Mouse (Mus musculus) right cerebral cortex, postnatal 36 days (tissue): ENCODE results near the gene Gm20696.
A peak's percentile ranks its signal among the peaks of the same experiment; 100 is the strongest.

Experiments used
- DNase-seq, 2 experiments: peaks; one replicate each; pipeline ENCODE4 v3.0.0; 2022; ENCODE audit warnings: low spot score in 2 of 2, mixed read lengths in 1 of 2

Gm20696 gene

DNA sequence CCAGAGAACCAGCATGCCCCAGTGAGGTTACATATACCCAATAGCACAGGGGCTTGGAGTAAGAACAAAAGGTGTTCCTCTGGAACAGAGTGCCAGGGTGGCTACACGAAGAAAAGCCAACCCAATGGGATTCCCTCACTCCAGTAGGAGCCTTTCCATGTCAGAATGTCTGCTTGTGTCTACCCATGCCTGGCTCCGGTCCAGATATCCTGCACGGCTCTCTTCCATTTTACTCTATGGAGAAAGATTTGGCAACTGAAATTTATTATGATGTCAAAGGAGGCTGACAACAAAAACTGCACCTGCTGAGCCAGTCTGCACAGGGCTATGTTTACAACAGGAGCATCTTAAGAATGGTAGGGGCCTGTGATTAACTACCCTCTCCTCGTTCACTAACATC lies 377.4 kb downstream of the Gm20696 start:
- no peak for DNase-seq

DNA sequence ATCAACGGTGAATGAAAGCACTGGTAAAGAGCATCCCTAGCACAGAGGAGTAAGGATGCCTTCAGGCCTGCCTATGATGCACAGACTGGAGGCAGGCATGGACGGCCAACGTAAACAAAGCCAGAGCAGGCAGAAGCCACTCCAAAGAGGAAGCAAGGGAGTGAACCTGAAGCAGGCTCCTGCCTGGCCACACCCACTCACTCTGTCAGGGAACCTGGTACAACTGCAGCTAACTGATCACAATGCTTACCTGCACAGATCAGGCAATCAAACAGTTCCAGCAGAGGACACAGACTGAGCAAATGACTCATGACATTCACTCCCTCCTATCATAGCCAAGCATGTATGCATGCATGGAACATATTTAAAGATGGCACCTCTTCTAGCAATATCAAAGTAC lies 381.6 kb downstream of the Gm20696 start:
- DNase-seq = no peak

DNA sequence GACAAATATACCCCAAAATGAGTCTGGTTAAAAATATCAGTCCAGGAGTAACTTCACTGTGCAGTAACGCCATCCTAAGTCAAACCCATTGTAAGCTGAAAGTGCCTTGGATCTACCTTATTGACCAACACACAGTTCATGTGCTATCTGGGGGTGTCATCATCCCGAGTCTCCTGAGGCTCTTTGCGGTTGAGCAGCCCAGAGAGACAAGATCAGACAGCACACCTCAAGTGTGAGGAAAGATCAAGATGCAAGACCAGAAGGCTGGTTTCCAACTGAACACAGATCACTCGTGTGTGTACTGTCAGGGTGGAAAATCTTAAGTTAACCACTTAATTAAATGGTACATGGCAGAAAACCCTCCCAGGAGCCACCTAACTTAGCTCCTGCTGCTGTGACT lies 382.6 kb downstream of the Gm20696 start:
- DNase-seq = no peak

DNA sequence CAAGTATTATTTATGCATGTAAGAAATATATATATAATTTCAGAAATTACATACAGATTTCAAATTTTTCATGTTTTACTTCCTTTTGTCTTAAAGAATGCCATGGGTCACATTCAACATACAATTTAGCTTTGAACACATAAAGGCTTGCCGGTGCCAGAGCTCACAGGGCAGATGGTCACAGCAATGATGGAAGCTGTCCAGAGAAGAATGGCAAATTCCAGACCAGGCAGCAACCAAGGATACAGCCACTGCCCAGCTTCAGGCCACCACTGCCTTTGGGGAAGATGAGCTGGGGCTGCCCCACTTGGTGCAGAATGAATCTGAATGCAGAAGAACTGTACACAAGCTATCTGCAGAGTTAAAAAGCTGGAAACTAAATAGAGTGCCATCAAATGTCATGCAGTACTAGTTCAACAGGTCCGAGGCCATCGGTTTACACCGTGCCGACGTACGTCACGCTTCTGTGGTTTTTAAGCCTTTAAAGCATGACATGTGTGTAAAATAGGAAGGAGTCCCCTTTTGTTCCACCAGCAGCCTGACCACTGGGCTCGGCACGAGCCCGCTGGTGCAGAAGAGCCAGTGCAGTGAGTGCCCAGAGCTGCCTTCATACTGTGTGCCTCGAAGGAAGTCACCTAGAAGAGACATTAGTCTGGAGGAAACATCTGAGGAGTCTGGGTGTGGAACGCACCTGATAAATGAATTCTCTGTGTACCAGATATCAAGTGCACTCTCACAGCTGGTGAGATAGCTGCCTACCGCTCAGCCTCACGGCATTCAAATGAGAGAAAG lies 383.5 kb downstream of the Gm20696 start:
- DNase-seq = no peak

DNA sequence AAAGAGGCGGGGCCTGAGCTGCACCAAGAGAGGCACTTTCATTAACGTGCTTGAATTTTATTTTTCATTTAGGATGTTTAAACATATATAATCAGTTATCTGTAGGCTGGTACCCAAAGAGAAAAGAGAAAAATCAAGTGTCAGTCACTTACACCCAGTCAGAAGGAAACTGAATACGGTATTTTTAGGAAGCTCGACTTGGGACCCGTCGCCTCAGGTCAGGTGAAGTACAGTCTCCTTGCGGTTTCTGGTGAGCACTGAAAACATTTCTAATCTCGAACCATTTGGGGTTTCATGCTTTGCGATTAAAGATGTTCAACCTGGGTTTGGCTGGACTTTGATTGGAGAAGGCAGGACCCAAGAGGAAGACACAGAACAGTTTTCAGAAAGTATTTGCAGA lies 385.2 kb downstream of the Gm20696 start:
- no peak for DNase-seq

DNA sequence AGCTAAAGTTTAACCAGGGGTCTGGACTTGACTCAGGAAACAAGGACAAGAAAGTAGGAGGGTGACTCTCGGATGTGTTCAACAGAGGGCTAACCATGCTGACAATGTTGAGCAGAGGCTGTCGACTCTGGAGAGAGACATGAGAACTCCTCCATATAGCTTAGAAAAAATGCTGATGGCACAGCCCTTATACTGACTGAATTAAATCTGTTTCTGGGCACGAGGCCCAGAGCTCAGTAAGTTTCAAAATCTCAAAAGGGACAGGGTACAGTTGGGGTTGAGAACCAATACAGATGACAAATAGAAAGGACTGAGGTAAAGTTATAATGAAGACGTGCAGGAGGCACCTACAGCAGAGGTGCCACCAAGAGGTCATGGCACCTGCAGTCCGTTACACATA lies 386.0 kb downstream of the Gm20696 start:
- DNase-seq = no peak

DNA sequence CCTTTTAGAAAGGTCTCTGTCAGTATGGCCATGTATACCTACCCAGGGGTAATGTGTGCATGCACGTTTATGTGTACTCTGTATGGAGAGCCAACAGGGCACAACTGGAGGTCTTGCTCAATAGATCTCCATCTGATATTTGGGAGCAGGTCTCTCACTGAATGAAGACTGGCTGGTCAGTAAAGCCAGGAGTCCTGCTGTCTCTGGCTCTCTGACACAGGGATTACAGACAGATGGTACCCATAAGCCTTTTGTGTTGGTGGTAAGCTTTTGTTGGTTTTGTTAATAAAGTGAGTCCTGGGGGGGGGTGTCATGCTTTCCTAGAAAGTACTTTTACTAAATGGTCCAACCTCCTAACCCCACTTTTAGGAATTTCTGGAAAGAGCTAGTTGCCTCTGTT lies 389.3 kb downstream of the Gm20696 start:
- DNase-seq = no peak

DNA sequence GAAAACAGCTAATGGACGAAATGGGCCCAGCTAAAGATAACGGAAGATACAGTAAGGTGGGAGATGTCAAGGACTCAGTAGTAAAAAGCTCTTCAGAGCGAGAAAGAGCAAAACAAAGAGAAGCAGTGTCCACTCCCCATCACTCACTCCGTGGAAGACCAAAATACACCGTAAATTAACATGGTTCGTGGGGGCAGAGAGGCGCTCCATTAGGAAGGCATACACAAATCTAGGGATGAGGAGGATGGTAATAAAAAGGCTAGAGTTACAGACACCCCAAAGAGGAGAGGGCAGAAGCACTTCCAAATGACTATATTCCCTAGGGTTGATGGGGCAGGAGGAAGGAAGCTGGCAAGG lies 390.3 kb downstream of the Gm20696 start:
- no peak for DNase-seq

DNA sequence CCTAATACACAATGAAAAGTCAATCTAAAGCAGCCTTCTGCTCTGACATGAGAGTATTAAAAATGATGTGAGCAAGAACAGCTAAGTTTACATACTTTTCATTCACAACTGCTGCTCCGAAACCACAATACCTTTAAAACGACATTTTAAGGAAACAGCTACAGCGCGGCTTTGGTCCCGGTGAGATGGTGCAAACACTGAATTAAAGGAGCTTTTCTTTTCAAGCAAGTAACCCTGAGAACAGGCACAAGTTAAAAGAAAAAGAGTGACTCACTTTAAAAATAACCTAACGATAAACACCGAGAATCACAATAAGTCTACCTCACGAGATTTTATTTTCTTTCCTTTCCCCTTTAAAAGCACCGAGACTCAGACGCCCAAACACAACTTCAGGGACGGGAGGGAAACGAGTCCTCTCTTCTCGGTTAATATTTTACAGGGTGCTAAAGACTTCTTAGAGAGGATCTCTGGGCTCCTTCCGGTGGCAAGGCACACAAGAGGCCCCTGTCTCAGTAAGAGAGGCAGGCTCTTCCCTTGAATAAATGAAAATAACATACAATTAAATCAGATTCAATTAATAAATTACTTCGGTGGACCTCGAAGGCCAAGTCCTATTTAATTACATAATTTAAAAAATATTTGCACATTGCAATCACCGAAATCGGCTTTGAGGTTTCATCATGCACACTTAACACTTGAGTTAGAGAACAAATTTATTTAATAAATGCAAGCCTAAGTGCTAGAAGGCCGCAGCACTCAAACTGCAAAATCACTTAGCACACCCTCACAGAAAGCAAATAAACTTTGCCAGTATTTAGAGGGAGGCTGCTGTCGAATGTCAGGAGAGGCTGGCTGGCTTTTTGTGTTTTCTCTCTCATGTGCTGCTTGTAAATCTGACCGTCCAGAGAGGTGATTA lies 391.0 kb downstream of the Gm20696 start:
- no peak for DNase-seq

DNA sequence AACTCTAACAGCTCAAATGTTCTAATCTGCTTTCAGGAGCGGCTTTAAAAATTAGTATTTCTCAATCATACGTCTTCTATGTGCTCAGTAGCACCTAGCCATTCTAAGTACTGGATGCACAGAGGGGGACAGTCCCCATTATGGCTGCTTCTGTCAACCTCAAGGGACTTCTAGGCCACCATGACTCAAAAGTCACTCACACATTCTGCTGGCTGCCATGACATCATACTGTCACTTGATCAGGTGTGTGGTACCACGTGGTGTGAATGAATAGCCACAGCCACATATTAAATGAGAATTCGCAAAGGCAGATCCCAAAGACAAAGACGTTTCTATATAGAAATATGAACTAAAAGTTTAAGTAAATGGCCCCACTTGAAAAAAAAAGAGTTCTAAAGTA lies 391.9 kb downstream of the Gm20696 start:
- DNase-seq = no peak

DNA sequence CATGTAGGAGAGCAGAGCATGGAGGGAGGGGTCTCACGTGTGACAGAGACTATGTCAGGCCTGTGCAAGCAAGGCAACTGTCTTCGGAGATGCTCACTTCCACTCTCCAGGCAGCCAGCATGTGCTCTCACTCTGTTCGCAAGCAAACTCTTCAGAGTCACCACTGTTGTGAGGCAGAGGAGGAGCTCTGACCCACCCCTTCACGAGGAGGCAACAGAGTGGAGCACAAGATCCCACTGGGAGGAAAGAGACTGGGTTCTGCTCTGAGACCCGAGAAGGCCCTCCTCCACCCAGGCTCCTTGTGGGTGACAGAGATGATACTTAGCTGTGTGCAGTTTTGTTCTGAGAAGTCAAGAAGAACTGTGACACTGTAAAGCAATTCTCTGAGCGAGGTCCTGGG lies 392.4 kb downstream of the Gm20696 start:
- no peak for DNase-seq

DNA sequence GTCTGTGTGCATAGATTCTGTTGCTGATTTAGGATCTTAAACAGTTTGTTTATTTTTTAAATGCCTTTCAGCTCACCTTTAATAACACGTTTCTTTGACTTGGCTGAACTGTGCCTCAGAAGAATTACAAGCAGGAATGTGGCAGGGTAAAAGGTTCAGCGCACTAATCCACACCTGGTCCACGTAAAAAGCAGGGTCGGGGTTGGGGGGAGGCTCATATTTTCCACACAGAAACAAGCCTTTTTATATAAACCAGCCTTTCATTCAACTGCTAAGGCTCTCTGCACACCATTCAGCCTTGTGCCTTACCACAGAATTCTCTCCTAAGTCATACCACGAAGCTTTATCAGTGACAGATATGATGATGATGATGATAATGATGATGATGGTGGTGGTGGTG lies 393.4 kb downstream of the Gm20696 start:
- no peak for DNase-seq

DNA sequence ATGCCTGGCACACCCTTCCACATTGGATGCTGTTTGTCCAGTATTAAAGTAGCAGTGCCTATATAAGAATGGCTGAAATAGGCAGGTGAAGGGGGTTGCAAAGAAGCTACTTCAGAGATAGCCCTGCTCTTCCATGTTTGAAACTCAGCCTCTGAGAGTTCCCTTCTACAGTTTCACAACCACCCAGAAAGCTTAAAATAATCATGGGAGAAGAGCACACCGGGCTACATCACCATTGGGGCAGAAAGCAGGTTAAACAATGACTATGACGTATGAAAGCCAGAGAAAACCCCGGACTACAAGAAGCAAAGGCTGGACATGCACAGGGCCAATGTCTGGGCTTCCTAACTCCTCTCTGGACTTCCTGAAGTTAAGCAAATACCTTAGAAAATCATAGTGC lies 394.4 kb downstream of the Gm20696 start:
- DNase-seq = no peak

DNA sequence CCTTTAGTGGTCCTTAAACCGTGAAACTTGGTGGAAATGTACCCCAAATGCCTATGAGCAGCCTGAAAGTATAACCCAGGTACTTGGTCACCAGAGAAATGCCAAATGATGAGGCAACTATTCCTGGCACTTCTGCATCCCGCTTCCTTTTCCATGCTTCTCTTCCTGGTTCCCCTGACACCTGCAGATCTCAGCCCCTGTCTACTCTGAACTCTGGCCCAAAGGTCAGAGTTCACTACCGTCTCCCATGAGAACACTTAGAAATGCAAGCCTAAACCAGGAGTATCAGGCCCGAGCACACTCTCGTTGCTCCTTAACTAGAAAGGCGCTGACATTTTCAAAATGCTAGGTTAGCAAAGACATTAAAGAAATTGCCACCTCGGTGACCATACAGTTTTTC lies 394.9 kb downstream of the Gm20696 start:
- no peak for DNase-seq

DNA sequence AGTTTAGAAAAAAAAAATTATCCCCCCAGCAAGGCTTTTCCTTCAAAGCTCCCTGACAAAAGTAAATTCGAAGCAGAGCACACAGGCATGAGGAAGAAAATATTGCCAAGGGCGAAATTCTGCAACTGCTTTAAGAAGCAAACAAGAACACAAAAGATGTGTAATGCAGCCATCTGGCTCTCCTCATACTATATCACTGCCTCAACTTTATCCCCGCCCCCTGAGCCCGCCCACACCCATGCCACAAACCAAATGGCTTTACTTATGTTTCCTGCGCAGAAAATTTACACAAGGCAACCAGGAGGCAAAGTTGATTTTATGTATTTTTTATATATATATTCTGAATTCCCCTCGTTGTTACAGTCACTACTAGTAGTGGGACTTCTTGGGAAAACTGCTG lies 396.7 kb downstream of the Gm20696 start:
- DNase-seq = peak; percentile 8 to 25

DNA sequence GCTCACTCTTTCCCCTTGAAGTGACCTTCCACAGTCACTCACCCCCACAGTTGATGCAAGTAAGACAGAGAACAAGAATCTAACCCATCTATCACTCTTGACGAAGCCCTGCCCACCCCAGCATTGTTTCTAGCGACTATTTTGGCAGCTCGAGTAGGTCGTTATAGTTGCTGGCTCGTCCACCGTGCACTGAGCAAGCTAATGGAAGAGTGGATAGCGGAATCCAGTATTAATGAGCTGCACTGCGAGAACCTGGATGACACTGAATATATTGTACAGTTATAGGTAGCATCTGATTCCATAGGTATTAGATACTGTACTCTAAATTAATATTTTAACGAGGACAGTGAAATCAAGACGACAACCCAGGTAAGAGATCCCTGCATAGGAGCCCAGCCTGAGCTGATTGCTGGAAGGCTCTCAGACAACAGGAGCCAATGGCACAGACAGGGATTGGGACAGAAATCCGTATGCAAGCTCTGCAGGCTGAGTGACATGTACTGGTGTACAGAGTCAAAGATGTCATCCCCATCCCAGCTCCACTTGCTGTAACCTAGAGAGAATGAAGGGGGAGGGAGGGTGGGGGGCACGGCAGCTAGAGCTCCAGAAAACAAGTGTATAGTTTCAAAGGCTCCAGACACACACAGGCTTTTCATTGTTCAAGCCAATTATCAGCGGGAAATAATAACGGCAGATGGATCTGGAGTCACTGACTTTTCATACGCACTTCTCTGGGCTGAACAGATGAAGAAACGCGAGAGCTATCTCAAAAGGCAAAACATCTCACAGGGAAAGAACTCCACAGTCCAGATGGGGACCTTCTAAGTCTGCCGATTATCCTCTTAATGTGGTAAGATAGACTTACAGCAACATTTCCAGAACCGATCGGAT lies 398.2 kb downstream of the Gm20696 start:
- no peak for DNase-seq

DNA sequence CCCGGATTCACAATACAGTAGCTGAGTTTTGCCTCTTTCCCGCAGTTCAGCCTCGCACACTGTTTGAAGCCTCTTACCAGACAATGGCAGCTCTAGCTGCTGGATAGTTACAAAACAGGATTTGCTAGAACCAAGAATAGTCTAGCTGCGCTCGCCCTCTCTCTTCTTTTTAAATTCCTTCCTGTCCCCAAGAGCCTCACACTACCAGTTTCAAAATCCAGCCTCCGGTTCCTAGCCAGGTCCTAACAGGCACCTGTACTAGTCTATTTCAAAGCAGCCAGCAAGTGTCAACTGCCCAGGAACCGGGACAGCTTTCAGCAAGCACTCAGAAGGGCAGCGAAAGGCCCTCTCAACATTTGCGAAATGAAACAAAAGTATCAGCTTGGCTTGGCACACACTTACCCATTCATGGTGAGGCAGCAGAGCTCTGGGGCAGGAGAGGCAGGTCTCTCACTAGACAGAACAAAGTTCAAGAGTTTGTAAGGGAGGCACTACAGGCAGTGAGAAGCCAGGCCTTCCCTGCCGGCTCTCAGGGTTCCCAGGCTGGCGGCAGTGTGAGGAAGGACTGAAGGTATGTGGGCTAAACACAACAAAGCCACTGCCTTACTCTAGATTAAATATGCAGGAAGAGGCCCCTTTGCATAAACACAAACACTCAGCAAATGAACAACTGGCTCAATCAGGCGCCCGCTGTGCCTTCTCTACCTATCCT lies 400.5 kb downstream of the Gm20696 start:
- DNase-seq = peak in 1 of 2 experiments; percentile 41

DNA sequence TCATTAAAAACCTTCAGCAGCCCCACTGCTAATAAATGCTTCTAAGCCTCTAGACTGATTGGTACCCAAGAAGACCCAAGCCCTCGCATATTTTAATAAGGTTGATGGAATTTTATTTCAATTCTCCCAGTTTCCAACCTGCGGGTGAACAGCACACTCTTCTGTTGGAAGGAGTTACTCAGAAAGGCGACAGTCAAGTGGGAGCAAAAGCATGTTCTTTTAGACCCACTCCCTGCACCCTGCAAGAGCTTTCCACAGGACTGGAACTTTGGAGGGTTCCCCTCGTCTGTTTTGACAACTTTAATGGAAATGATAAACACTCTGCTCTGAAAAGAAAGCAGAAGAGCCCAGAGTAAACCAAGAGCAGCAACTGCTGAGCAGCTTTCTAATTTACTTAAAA lies 401.4 kb downstream of the Gm20696 start:
- no peak for DNase-seq

DNA sequence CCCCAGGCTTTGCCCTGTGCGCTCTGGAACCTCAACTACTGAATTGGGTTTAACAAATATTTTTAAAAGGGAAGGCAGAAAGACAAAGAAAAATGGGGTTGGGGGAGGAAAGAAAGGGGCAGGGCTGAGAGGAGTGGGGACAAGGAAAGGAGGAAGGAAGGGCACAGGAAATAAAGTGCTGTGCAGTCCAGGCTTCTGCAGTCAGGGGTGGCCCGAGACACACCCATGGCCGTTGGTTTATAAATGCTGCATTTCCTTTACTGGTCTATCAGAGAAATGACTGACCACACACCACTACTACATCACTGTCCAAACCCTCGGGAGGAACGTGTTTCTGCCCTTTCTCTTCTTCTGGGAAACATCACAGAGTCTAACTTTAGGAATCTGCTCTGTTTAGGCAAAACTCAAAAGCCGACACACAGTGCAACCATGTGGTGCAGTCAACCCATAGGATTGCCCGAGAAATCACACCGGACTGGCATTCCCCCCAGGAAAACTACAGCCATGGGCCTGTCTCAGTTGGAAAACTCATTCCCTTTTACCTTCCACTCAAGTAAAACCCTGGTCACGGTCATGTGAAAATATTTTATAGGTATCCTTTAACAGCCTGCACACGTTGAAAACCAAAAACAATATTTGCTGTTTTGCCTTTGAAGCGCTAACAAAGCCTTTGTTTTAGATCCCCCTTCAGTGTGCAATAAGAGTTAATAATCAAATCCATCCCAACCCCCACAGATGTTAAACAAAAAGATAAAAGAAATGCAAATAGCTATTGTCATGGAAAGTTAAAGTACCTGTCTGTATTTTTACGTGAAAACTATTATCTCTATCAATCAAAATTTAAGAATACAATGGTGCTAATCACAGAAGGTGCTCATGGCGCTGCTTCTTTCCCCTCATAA lies 402.2 kb downstream of the Gm20696 start:
- no peak for DNase-seq

DNA sequence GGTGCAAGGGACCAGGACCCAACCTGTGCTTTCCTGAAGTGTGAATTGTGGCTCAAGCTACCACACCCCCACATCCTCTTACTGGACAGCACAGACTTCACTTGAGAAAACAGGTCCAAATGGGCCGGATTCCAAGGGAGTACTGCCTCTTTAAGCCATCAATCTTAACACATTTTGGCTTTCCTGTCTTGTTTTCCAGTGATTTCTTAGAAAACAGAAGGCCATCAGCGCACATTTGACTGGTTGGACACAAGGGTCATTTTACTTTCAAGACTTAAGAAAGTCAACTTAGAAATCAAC lies 402.8 kb downstream of the Gm20696 start:
- no peak for DNase-seq
